ENCODE assay signal across 16 mouse cellular contexts in genomic region chr12:24929043-24929442, GRCm38 (mm10). TPM values are rescaled to one million over a fixed set of nuclear protein-coding genes. Genes with fewer than 3 reads are reported as not detected.
DNase-seq lines count a peak whose midpoint lies in the region; ATAC-seq and TF ChIP-seq lines count a peak whose summit lies in the region.
"Had no signal": no experiment of that assay in that cellular context is flagged by ENCODE, and none has a peak within 500 bp of the region (broad histone marks: within the 10 kb centered on the region; RNA-seq: fewer than 3 reads in every experiment).

No protein-coding gene starts in this region.

- WGBS in heart, postnatal 0 days, result 70% methylated on average over 7 of the region's 7 CpGs
- 56% methylated on average over 7 of the region's 7 CpGs for WGBS in midbrain, embryonic 14.5 days

- H3K9me3 ChIP-seq in heart, postnatal 0 days (replicated peaks; ENCODE audit: control insufficient read depth, low read length), result no peaks in the 10 kb centered on the region
- no peaks in the 10 kb centered on the region for H3K9me3 ChIP-seq in midbrain, embryonic 14.5 days (ENCODE audit: control insufficient read depth, low read length)
- H3K9me3 ChIP-seq: embryonic facial prominence, embryonic 12.5 days; limb, embryonic 15.5 days had no signal

- TF ChIP-seq CTCF in heart, postnatal 0 days (IDR thresholded peaks at IDR 0.05; ENCODE audit: low read depth), result no peak
- no peak for TF ChIP-seq CTCF in testis, adult 2 months (IDR thresholded peaks at IDR 0.05; ENCODE audit: control insufficient read depth, insufficient read depth, insufficient replicate concordance, low read depth, low read length)

- peaks cover 30% of the 10 kb centered on the region for H3K4me1 ChIP-seq in heart, postnatal 0 days (ENCODE audit: control insufficient read depth, insufficient read depth)
- H3K4me1 ChIP-seq in testis, adult 2 months (ENCODE audit: control insufficient read depth, insufficient read depth, low read length), result peaks cover 5% of the 10 kb centered on the region; the same call in 1 of the 2 replicates
- H3K4me1 ChIP-seq in midbrain, embryonic 14.5 days (ENCODE audit: control insufficient read depth, insufficient read depth, low read length), result peaks cover 35% of the 10 kb centered on the region

- no peak for ATAC-seq in heart, postnatal 0 days (ENCODE audit: insufficient read depth, low read depth)
- ATAC-seq in midbrain, embryonic 14.5 days (ENCODE audit: low FRiP score, low TSS enrichment), result no peak

- H3K27me3 ChIP-seq in heart, postnatal 0 days (ENCODE audit: control insufficient read depth, insufficient read depth, low read length), result no peaks in the 10 kb centered on the region
- H3K27me3 ChIP-seq in testis, adult 2 months (ENCODE audit: control insufficient read depth, insufficient read depth, low read length), result no peaks in the 10 kb centered on the region
- H3K27me3 ChIP-seq in midbrain, embryonic 14.5 days (ENCODE audit: control insufficient read depth, insufficient read depth, low read length), result no peaks in the 10 kb centered on the region
- H3K27me3 ChIP-seq: embryonic facial prominence, embryonic 12.5 days; limb, embryonic 15.5 days had no signal

- H3K9ac ChIP-seq in heart, postnatal 0 days (replicated peaks; ENCODE audit: low read depth, low read length), result no peak overlapping the region
- no peak overlapping the region for H3K9ac ChIP-seq in midbrain, embryonic 14.5 days (replicated peaks; ENCODE audit: low read length)
- H3K9ac ChIP-seq: embryonic facial prominence, embryonic 12.5 days; limb, embryonic 15.5 days had no signal

- no peak for TF ChIP-seq POLR2A in testis, adult 2 months (IDR thresholded peaks at IDR 0.05; ENCODE audit: control insufficient read depth, low read depth, low read length)

- H3K36me3 ChIP-seq in heart, postnatal 0 days (replicated peaks; ENCODE audit: control insufficient read depth, insufficient read depth, low read length), result no peaks in the 10 kb centered on the region
- no peaks in the 10 kb centered on the region for H3K36me3 ChIP-seq in testis, adult 2 months (ENCODE audit: control insufficient read depth, insufficient read depth, low read length)
- H3K36me3 ChIP-seq in midbrain, embryonic 14.5 days (ENCODE audit: control insufficient read depth, insufficient read depth, low read length), result 0 out of 2 replicates have a peak, but pooled peaks cover 8% of the 10 kb centered on the region

- no peak for DNase-seq in heart, postnatal 0 days (ENCODE audit: low spot score)
- no peak for DNase-seq in heart, adult 18-20 months
- no peak for DNase-seq in testis, postnatal 10 days (ENCODE audit: low spot score)
- DNase-seq in midbrain, embryonic 14.5 days, result peak; percentile 43
- DNase-seq in urinary bladder, adult 2 months (ENCODE audit: low spot score), result no peak
- no peak for DNase-seq in lung, postnatal 14 days
- DNase-seq: cerebellum, adult 9-10 months; heart, adult 2 months; heart, postnatal 4 days; kidney, adult 2 months; lung, adult 2 months; right cerebral cortex, postnatal 14 days; thymus, postnatal 25 days had no signal

- H3K4me2 ChIP-seq in heart, postnatal 0 days (ENCODE audit: low read depth, low read length), result no peak overlapping the region
- H3K4me2 ChIP-seq in midbrain, embryonic 14.5 days (ENCODE audit: low read length), result no peak overlapping the region
- H3K4me2 ChIP-seq: embryonic facial prominence, embryonic 12.5 days; limb, embryonic 15.5 days had no signal

- no peak for TF ChIP-seq EP300 in heart, postnatal 0 days (IDR thresholded peaks at IDR 0.05; ENCODE audit: low read depth)

- H3K4me3 ChIP-seq in heart, postnatal 0 days (ENCODE audit: low read depth, low read length), result no peak overlapping the region
- H3K4me3 ChIP-seq in testis, adult 2 months (ENCODE audit: control insufficient read depth, low read depth, low read length), result peak overlapping the region; percentile 33; the same call in 1 of the 2 replicates
- H3K4me3 ChIP-seq in midbrain, embryonic 14.5 days (replicated peaks; ENCODE audit: low read depth, low read length), result no peak overlapping the region
- H3K4me3 ChIP-seq: embryonic facial prominence, embryonic 12.5 days; heart, adult 2 months; limb, embryonic 15.5 days had no signal

- H3K27ac ChIP-seq in heart, postnatal 0 days (ENCODE audit: low read depth), result peak overlapping the region; percentile 61
- no peak overlapping the region for H3K27ac ChIP-seq in testis, adult 2 months (ENCODE audit: control insufficient read depth, insufficient read depth, low read depth, low read length)
- peak overlapping the region; percentile 79 for H3K27ac ChIP-seq in midbrain, embryonic 14.5 days (replicated peaks; ENCODE audit: low read depth, low read length)
- H3K27ac ChIP-seq: embryonic facial prominence, embryonic 12.5 days; heart, adult 2 months; limb, embryonic 15.5 days had no signal

RNA-seq across cellular contexts. Expression of gene Kidins220, which starts 45.7 kb away (rescaled TPM):
- total RNA-seq in heart, postnatal 0 days (2014; rRNA removed; ENCODE audit: low replicate concordance), result 61.3 and 64.3 TPM in 2 replicates
- 18.8 and 24.6 TPM in 2 replicates for polyA plus RNA-seq in heart, postnatal 0 days (2015; fragmentation: Nextera tagmentation; extraction: Ambion mirVana)
- 10 to 100 TPM; 63.4 to 67.4 TPM for total RNA-seq in heart, adult 18-20 months (2021)
- polyA plus RNA-seq in testis, adult 2 months (2012; rRNA removed), result 12.0 and 14.2 TPM in 2 replicates
- polyA plus RNA-seq in midbrain, embryonic 14.5 days (2014; fragmentation: Nextera tagmentation; extraction: Ambion mirVana), result 188 and 219 TPM in 2 replicates
- polyA plus RNA-seq in urinary bladder, adult 2 months (2012; rRNA removed), result 95.9 and 101 TPM in 2 replicates
